Mouse (Mus musculus) erythroblast, embryonic 14.5 days (primary cell): ENCODE data around the gene Rrp8.
"Not testable (repeated sequence)": the region's sequence is repeated elsewhere in the genome, so short reads cannot be mapped to it uniquely, and the experiment has no call there.

Source experiments
- GATA1 ChIP-seq: IDR thresholded peaks from 2 replicates; pipeline ENCODE4 v1.6.1; 2012; ENCODE audit warnings: low read length, inconsistent platforms, mixed read lengths
- TAL1 ChIP-seq: IDR thresholded peaks from 3 replicates; pipeline ENCODE4 v1.6.1; 2012; ENCODE audit warnings: low read length, inconsistent platforms, mixed read lengths

- TF ChIP-seq TAL1, result not testable (repeated sequence)
- TF ChIP-seq GATA1, result peak; percentile 46; the same call in 1 of the 2 replicates
Measured at GRCm38 (mm10) chr7:105735464-105735863, 1.7 kb downstream of the Rrp8 start.
